Mouse (Mus musculus) hematopoietic stem cell, adult 5-6 weeks (primary cell): Measurements from ENCODE around the gene Gm26620. TPM values are rescaled to one million over a fixed set of nuclear protein-coding genes. Genes with fewer than 3 reads are reported as not detected.
A peak's percentile ranks its signal among the peaks of the same experiment; 100 is the strongest.

Experiments used
- ATAC-seq, 2 experiments: fragments of 125-278 bp in 1 of 2; replicated peaks in 1 of 2; 2 replicates each; pipeline ENCODE4 v1.8.0; 2016 to 2017; ENCODE audit warnings: inconsistent platforms in 2 of 2, mild to moderate bottlenecking in 2 of 2, moderate number of reproducible peaks in 2 of 2, low read depth in 1 of 2, moderate TSS enrichment in 1 of 2; ENCODE audit not compliant: low FRiP score in 2 of 2, poor library complexity in 2 of 2, severe bottlenecking in 2 of 2, insufficient read depth in 1 of 2, low TSS enrichment in 1 of 2
- total RNA-seq: library from RNA; stranded (forward); fragments of 172-1452, 232-1000 nt; gene quantifications from 2 replicates; pipeline ENCODE4 v1.2.3, GENCODE M21; 2017

Gm26620 gene
- 1.8 TPM in 1 of 2 replicates, not detected in the other for total RNA-seq

- peak; percentile 99 for ATAC-seq
Observed at GRCm38 (mm10) chr1:170884978-170885561, at the start of gene Gm26620, which contains the start of gene Dusp12. Gene Gm26620, plus strand, starts transcription at chr1:170885065. Gene Dusp12, minus strand, starts transcription at chr1:170885540.

DNA sequence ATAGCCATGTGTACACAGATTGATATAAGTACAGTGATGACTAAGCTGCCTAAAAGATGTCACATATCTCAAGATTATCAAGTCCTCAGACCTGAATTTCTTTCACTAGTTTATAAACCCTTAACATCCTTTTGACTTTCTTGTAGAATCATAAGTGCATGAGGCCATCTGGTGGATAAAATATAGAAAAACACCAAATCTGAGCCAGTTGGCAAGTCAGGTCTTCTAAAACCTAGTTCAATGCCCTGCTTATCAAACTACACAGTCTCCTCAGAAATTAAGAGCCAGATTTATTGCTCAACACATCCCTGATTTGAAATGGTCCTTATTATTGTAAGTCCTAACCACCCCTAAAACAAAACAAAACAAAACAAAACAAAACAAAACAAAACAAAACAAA, 45.2 kb upstream of the Gm26620 start:
- ATAC-seq: no peak; a peak in 1 of 4 replicates

GRCm38 (mm10) chr1:170844380-170844779, 40.5 kb upstream of the Gm26620 start:
- peak in 1 of 2 experiments; percentile 61; a peak in 1 of 4 replicates for ATAC-seq

- peak; percentile 81 to 84 for ATAC-seq
Observed at GRCm38 (mm10) chr1:170845448-170846307, 39.2 kb upstream of the Gm26620 start.

DNA sequence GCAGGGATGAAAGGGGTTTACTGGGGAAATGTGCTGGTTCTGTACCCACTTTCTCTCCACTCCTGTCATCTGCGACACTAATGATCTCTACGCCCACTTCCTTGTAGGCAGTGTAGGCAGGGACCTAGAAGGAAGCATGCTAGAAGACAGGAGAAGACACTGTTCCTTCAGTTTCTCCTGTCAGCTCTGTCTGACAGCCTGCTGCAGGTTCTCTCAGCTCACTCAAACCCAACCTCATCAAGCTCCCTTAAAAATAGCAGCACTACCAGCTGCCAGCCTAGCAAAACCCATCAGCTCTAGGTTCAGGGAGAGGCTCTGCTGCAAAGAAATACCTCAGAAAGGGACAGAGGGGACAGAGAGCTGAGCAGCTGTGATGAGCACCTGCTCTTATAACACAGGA, 34.9 kb upstream of the Gm26620 start:
- ATAC-seq: no peak

- ATAC-seq: no peak
Observed at GRCm38 (mm10) chr1:170850637-170851624, 33.9 kb upstream of the Gm26620 start.

- ATAC-seq: peak; percentile 86 to 89
Observed at GRCm38 (mm10) chr1:170853604-170854003, 31.3 kb upstream of the Gm26620 start.

DNA sequence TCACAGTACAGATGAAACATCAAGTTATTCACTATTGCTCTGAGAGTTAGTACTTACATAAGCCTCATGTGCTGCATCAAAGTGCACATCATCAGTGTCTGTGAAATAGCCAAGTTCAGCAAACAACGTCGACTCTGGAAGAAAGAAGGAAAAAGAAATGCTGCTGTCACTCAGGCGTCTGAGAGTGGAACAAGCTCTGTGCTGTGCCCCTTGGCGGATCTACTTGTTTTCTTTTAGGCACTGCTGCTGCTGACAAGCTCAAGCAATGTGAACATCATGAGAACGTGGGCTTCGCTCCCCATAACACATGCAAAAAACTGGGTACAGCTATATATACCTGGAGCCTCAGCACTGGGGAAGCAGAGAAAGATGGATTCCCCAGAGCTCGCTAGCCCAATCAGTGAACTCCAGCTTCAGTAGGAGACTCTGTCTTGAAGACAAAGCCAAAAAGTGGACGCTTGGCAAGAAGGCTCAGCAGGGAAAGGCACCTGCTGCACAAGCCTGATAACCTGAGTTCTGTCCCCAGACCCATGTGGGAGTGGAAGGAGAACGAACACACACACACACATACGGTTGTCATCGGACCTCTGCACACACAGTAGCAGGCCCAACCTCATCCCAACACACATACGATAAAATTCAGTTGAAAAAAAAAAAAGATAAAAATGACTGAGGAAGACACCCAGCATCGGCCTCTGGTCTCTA, 29.7 kb upstream of the Gm26620 start:
- ATAC-seq: no peak

DNA sequence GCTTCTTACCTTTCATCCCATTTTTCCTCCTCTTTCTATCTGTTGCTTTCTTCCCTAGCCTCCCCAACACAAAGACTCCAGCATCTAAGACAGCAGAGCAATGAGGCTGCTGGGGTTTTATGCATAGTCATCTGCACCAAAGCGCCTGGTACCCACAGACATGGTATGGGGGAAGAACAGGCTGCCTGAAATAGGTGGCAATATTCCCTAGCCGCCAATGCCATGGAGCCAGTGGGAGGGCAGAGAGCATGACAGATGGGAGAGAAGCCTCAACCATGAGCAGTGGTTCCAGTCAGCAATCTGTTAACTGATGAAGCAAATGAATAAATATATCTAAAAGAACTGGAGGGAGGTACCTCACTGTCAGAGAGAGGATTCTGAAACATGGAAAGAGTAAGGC, 27.5 kb upstream of the Gm26620 start:
- ATAC-seq: no peak

GRCm38 (mm10) chr1:170858872-170859271, 26.0 kb upstream of the Gm26620 start:
- ATAC-seq: no peak

GRCm38 (mm10) chr1:170861671-170862434, 23.0 kb upstream of the Gm26620 start:
- ATAC-seq: no peak

DNA sequence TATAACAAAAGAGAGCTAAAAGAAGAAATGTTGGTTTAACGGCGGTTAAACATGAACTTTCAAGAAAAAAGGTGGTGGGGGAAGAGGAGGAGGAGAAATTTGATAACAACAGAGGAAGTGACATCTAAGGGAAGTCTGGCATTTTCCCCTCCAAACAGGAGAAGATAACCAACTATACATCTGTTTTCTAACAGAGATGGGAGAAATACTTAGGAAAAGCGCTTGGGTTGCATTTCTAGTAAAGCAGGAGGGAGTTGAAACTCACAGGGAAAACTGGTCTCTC, 22.5 kb upstream of the Gm26620 start:
- ATAC-seq: no peak

GRCm38 (mm10) chr1:170863033-170863432, 21.8 kb upstream of the Gm26620 start:
- peak; percentile 33 to 56; a peak in 3 of 4 replicates for ATAC-seq

DNA sequence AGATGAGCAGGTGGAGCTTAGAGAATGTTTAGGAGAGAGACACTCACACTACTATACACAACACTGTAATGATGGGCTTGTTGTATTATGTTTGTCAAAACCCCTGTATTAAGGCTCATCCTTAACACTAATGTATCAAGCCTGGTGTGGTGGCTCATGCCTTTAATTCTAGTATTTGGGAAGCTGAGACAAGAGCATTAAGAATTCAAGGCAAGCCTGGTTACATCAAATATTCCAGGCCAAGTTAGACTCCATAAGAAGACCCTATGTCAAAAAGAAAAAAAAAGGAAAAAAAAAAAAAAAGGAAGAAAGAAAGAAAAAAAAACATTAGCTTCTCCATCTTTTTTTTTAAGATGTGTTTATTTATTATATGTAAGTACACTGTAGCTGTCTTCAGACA, 20.6 kb upstream of the Gm26620 start:
- no peak for ATAC-seq

- no peak for ATAC-seq
Observed at GRCm38 (mm10) chr1:170864754-170865153, 20.1 kb upstream of the Gm26620 start.

DNA sequence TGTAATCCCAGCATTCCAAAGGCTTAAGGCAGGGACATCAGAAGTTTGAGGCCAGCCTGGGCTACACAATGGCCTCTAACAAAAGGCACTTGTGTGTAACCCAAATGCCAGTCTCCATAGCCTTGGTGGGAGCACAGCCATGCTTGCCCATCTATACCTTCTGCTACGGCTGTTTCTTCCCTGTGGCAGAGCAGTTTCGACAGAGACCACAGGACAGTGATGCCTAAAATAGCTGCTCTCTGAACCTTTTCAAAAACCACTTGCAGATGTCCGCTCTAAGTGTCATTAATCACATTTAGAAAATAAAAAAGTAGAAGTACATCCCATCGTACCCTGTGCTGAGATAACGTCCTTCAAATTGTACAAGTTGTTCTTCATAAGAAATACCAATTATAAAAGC, 19.5 kb upstream of the Gm26620 start:
- ATAC-seq: no peak
